Mouse (Mus musculus): ENCODE measurements around the gene Trp73. TPM values are rescaled to one million over a fixed set of nuclear protein-coding genes. Genes with fewer than 3 reads are reported as not detected.

Gene Trp73
- total and polyA plus RNA-seq, 2 experiments from 2014 or later, result not detected

- ATAC-seq (ENCODE audit: insufficient read depth, low read depth), result no peak
Measured at GRCm38 (mm10) chr4:154056046-154056445, 84.0 kb downstream of the Trp73 start.

GRCm38 (mm10) chr4:154055482-154055881, 84.5 kb downstream of the Trp73 start:
- Histone ChIP-seq H3K4me1 (ENCODE audit: control insufficient read depth, insufficient read depth) (no peaks in the 10 kb centered on the region), H3K4me2 (ENCODE audit: low read depth, low read length) (no peak overlapping the region), H3K9me3 (replicated peaks; ENCODE audit: control insufficient read depth, low read length) (no peaks in the 10 kb centered on the region), H3K9ac (replicated peaks; ENCODE audit: low read depth, low read length) (no peak overlapping the region), H3K4me3 (ENCODE audit: low read depth, low read length) (no peak overlapping the region), H3K36me3 (replicated peaks; ENCODE audit: control insufficient read depth, insufficient read depth, low read length) (no peaks in the 10 kb centered on the region), H3K27ac (ENCODE audit: low read depth) (peak overlapping the region; percentile 26; the same call in 1 of the 2 replicates), H3K27me3 (ENCODE audit: control insufficient read depth, insufficient read depth, low read length) (no peaks in the 10 kb centered on the region)
- DNase-seq (ENCODE audit: low spot score), result no peak
- no peak for ATAC-seq (ENCODE audit: insufficient read depth, low read depth)
- TF ChIP-seq EP300 (IDR thresholded peaks at IDR 0.05; ENCODE audit: low read depth) (no peak), CTCF (IDR thresholded peaks at IDR 0.05; ENCODE audit: low read depth) (no peak)
- WGBS, result 60% methylated on average over 7 of the region's 7 CpGs

More at GRCm38 (mm10) chr4:154056046-154056445, 84.0 kb downstream of the Trp73 start:
- no peak for DNase-seq (ENCODE audit: low spot score)
- Histone ChIP-seq H3K4me2 (ENCODE audit: low read depth, low read length) (no peak overlapping the region), H3K9ac (replicated peaks; ENCODE audit: low read depth, low read length) (no peak overlapping the region), H3K4me1 (ENCODE audit: control insufficient read depth, insufficient read depth) (no peaks in the 10 kb centered on the region), H3K4me3 (ENCODE audit: low read depth, low read length) (no peak overlapping the region), H3K27ac (ENCODE audit: low read depth) (0 out of 2 replicates have a peak overlapping the region, but pooled peaks have one; percentile 26), H3K36me3 (replicated peaks; ENCODE audit: control insufficient read depth, insufficient read depth, low read length) (no peaks in the 10 kb centered on the region), H3K27me3 (ENCODE audit: control insufficient read depth, insufficient read depth, low read length) (no peaks in the 10 kb centered on the region), H3K9me3 (replicated peaks; ENCODE audit: control insufficient read depth, low read length) (no peaks in the 10 kb centered on the region)
- TF ChIP-seq EP300 (IDR thresholded peaks at IDR 0.05; ENCODE audit: low read depth) (no peak), CTCF (IDR thresholded peaks at IDR 0.05; ENCODE audit: low read depth) (no peak)
- WGBS, result 56% methylated on average over 2 of the region's 2 CpGs

GRCm38 (mm10) chr4:154053065-154053464, 86.9 kb downstream of the Trp73 start:
- no peak overlapping the region for H3K27ac ChIP-seq (ENCODE audit: low read depth)
- no peak for TF ChIP-seq EP300 (IDR thresholded peaks at IDR 0.05; ENCODE audit: low read depth)
- TF ChIP-seq CTCF (IDR thresholded peaks at IDR 0.05; ENCODE audit: low read depth), result peak; percentile 21; the same call in 1 of the 2 replicates
- DNase-seq (ENCODE audit: low spot score), result no peak
- H3K4me1 ChIP-seq (ENCODE audit: control insufficient read depth, insufficient read depth), result no peaks in the 10 kb centered on the region
- no peak overlapping the region for H3K4me3 ChIP-seq (ENCODE audit: low read depth, low read length)
- no peaks in the 10 kb centered on the region for H3K27me3 ChIP-seq (ENCODE audit: control insufficient read depth, insufficient read depth, low read length)
- no peaks in the 10 kb centered on the region for H3K36me3 ChIP-seq (replicated peaks; ENCODE audit: control insufficient read depth, insufficient read depth, low read length)
- 50% methylated on average over 4 of the region's 4 CpGs for WGBS
- no peak overlapping the region for H3K9ac ChIP-seq (replicated peaks; ENCODE audit: low read depth, low read length)
- no peaks in the 10 kb centered on the region for H3K9me3 ChIP-seq (replicated peaks; ENCODE audit: control insufficient read depth, low read length)
- no peak for ATAC-seq (ENCODE audit: insufficient read depth, low read depth)
- H3K4me2 ChIP-seq (ENCODE audit: low read depth, low read length), result no peak overlapping the region

DNA sequence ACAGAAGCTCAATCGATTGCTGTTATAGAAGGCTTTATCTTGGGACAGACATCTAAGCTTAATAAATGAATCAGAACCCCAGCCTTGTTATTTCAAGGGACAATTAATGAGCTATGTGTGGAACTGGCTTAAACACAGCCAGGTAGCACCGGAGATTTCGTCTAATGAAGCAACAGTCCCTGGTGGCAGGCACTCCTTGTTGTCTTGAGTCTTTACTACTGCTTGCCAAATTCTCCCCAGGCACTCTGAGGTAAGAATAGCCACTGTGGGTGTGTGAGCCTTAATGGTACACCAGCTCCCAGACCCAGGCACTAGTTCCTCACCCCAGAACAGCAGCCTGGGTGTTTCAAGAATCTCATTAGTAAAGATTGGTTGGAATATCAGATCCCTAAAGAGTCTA, 88.6 kb downstream of the Trp73 start:
- H3K4me3 ChIP-seq (ENCODE audit: low read depth, low read length), result no peak overlapping the region
- no peaks in the 10 kb centered on the region for H3K4me1 ChIP-seq (ENCODE audit: control insufficient read depth, insufficient read depth)
- 83% methylated on average over 3 of the region's 3 CpGs for WGBS
- TF ChIP-seq CTCF (IDR thresholded peaks at IDR 0.05; ENCODE audit: low read depth) (no peak), EP300 (IDR thresholded peaks at IDR 0.05; ENCODE audit: low read depth) (no peak)
- no peaks in the 10 kb centered on the region for H3K9me3 ChIP-seq (replicated peaks; ENCODE audit: control insufficient read depth, low read length)
- no peak overlapping the region for H3K4me2 ChIP-seq (ENCODE audit: low read depth, low read length)
- no peaks in the 10 kb centered on the region for H3K27me3 ChIP-seq (ENCODE audit: control insufficient read depth, insufficient read depth, low read length)
- no peak overlapping the region for H3K27ac ChIP-seq (ENCODE audit: low read depth)
- ATAC-seq (ENCODE audit: insufficient read depth, low read depth) (no peak), DNase-seq (ENCODE audit: low spot score) (no peak)
- no peaks in the 10 kb centered on the region for H3K36me3 ChIP-seq (replicated peaks; ENCODE audit: control insufficient read depth, insufficient read depth, low read length)
- H3K9ac ChIP-seq (replicated peaks; ENCODE audit: low read depth, low read length), result no peak overlapping the region

GRCm38 (mm10) chr4:154045837-154046236, 94.2 kb downstream of the Trp73 start:
- DNase-seq (ENCODE audit: low spot score), result no peak
- H3K27me3 ChIP-seq (ENCODE audit: control insufficient read depth, insufficient read depth, low read length), result 0 out of 2 replicates have a peak, but pooled peaks cover 4% of the 10 kb centered on the region
- H3K9ac ChIP-seq (replicated peaks; ENCODE audit: low read depth, low read length), result no peak overlapping the region
- no peak overlapping the region for H3K27ac ChIP-seq (ENCODE audit: low read depth)
- 67% methylated on average over 5 of the region's 5 CpGs for WGBS
- H3K4me3 ChIP-seq (ENCODE audit: low read depth, low read length), result no peak overlapping the region
- no peaks in the 10 kb centered on the region for H3K9me3 ChIP-seq (replicated peaks; ENCODE audit: control insufficient read depth, low read length)
- TF ChIP-seq EP300 (IDR thresholded peaks at IDR 0.05; ENCODE audit: low read depth) (no peak), CTCF (IDR thresholded peaks at IDR 0.05; ENCODE audit: low read depth) (no peak)
- no peaks in the 10 kb centered on the region for H3K36me3 ChIP-seq (replicated peaks; ENCODE audit: control insufficient read depth, insufficient read depth, low read length)
- no peak for ATAC-seq (ENCODE audit: insufficient read depth, low read depth)
- H3K4me1 ChIP-seq (ENCODE audit: control insufficient read depth, insufficient read depth), result no peaks in the 10 kb centered on the region
- H3K4me2 ChIP-seq (ENCODE audit: low read depth, low read length), result no peak overlapping the region

GRCm38 (mm10) chr4:154042577-154042976, 97.4 kb downstream of the Trp73 start, which contains the start of gene Ccdc27:
Gene Ccdc27, minus strand, starts transcription at chr4:154042677.
- H3K27me3 ChIP-seq (ENCODE audit: control insufficient read depth, insufficient read depth, low read length), result 0 out of 2 replicates have a peak, but pooled peaks cover 4% of the 10 kb centered on the region
- TF ChIP-seq EP300 (IDR thresholded peaks at IDR 0.05; ENCODE audit: low read depth) (no peak), CTCF (IDR thresholded peaks at IDR 0.05; ENCODE audit: low read depth) (no peak)
- H3K36me3 ChIP-seq (replicated peaks; ENCODE audit: control insufficient read depth, insufficient read depth, low read length), result no peaks in the 10 kb centered on the region
- no peak within 1 kb of the TSS for H3K9ac ChIP-seq (replicated peaks; ENCODE audit: low read depth, low read length)
- no peak within 1 kb of the TSS for H3K4me3 ChIP-seq (ENCODE audit: low read depth, low read length)
- H3K4me1 ChIP-seq (ENCODE audit: control insufficient read depth, insufficient read depth), result no peaks in the 10 kb centered on the region
- DNase-seq (ENCODE audit: low spot score), result no peak
- no peak within 1 kb of the TSS for H3K4me2 ChIP-seq (ENCODE audit: low read depth, low read length)
- WGBS, result 82% methylated on average over 9 of the region's 9 CpGs
- no peak within 1 kb of the TSS for H3K27ac ChIP-seq (ENCODE audit: low read depth)
- H3K9me3 ChIP-seq (replicated peaks; ENCODE audit: control insufficient read depth, low read length), result no peaks in the 10 kb centered on the region
- no peak for ATAC-seq (ENCODE audit: insufficient read depth, low read depth)

All from heart, postnatal 0 days (tissue).